Mouse (Mus musculus): ENCODE results near the gene Fhad1. TPM values are rescaled to one million over a fixed set of nuclear protein-coding genes. Genes with fewer than 3 reads are reported as not detected.
A peak's percentile ranks its signal among the peaks of the same experiment; 100 is the strongest.
"Not testable (repeated sequence)": the region's sequence is repeated elsewhere in the genome, so short reads cannot be mapped to it uniquely, and the experiment has no call there.

Gene Fhad1
- total RNA-seq (2021), result 1 to 10 TPM; 2.7 to 2.9 TPM
- long read RNA-seq, experiment 1, partial matches to known transcripts, result 3 of 4 reads
- long read RNA-seq, experiment 1, other reads (novel, unspliced or antisense), result 0 of 4 reads
- long read RNA-seq, experiment 2, partial matches to known transcripts, result 2 of 2 reads
- long read RNA-seq, experiment 2, other reads (novel, unspliced or antisense), result 0 of 2 reads

DNA sequence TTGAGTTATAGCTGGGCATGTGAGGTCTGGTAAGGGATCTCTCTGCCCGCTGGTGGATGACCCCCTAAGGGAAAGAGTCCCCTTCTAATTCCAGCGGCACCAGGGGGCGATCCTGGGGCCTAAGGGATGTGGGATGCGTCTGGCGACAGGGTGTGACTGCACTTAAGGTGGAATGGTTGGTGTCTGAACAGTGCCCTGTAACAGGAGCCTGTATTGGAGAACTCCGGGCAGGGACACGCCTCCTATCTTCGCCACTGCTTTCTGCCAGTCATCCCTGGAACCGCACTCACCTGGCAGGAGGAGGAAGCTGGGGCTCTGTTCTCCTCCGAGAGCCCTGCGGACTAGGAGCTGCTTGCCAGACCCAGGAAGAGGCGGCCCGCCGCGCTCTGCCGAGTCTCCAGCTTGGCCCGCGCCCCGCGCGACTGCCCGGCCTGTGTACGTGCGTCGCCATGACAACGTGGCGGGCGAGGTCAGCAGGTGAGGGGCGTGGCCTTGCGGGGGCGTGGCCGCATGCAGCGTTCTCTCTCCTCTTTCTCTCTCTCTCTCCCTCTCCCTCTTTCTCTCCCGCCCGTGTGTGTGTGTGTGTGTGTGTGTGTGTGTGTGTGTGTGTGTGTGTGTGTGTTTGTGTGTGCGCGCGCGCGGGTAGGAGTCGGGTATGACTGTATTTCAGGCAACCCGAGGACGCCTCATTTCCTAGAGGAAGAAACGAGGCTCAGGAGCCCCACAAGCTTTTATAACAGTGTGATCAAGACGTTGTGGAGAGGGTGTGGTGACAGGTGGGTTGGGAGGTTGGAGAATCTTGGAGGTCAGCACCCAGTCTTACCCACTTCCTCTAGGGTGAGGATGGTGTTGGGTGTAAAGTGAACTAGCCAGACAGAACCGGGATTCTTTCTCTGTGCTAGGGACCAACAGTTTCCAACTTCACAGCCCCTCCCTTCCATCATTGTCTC lies at the start of gene Fhad1:
Fhad1 (minus strand) TSS at position 424 of the 950 bp plus-strand sequence.
- intact Hi-C loops (cut with DNase I), result loop anchor here (5.0 kb wide), 1 partner anchor 67 kb away; the partner anchor contains the start of gene Tmem51
- peak; percentile 53 to 57 for DNase-seq (ENCODE audit: low spot score in 2 of 2)

DNA sequence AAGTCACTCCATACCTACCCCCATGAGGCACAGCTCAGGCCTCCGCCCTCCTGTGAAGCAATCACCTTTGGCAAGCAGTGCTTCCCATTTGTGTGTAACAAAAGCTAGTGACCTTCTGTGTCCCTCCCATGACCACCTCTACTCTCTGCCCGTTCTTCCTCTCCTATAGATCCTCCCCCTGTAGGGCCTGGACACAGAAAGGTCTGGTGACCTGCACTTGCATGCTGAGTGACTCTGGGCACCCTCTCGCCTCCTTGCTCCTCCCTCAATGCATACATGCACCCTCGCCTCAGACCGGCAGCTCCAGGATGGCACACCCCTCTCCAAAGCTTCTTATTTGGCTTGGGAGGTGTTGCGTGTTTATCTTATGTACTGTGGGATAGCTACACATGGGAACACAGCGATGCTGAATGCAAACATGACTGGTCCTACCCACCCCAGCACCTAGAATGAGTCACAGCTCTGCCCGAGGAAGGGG lies 48.2 kb upstream of the Fhad1 start:
- intact Hi-C loops (cut with DNase I), result no loop called here
- no peak for DNase-seq (ENCODE audit: low spot score in 2 of 2)

DNA sequence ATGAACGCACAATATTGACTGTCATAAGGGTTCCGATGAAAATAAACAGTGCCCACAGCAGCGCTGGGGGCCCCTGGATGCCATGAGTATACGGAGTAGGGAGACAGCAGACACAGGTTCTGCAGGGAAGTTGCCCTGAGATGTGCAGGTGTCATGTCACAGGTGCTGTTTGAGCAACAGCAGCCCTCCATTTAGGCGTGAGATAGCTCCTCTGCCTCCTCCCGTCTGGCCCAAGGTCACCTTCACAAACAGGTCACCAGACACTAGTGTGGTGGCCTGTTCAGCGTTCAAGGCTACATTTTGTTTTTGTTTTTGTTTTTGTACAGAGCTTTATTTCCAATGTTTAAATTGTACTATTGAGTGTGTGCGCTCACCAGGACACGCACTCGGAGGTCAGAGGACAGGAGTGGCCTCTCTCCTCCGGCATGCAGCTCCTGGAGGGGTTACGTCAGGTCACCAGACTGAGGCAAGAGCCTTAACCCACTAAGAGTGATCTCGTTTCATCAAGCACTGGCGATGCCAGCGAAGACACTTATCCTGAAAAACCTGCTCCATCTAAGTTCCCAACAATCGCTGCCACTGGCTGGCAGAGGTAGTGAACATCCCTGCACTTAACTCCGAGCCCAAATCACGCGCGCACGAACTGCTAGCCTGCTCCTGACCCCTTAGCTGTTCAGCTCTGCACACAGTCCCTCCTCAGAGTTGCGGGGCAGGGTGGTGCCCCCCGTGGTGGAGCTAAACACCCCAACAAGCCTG lies 46.8 kb upstream of the Fhad1 start:
- intact Hi-C loops (cut with DNase I), result no loop called here
- DNase-seq (ENCODE audit: low spot score in 2 of 2), result no peak

DNA sequence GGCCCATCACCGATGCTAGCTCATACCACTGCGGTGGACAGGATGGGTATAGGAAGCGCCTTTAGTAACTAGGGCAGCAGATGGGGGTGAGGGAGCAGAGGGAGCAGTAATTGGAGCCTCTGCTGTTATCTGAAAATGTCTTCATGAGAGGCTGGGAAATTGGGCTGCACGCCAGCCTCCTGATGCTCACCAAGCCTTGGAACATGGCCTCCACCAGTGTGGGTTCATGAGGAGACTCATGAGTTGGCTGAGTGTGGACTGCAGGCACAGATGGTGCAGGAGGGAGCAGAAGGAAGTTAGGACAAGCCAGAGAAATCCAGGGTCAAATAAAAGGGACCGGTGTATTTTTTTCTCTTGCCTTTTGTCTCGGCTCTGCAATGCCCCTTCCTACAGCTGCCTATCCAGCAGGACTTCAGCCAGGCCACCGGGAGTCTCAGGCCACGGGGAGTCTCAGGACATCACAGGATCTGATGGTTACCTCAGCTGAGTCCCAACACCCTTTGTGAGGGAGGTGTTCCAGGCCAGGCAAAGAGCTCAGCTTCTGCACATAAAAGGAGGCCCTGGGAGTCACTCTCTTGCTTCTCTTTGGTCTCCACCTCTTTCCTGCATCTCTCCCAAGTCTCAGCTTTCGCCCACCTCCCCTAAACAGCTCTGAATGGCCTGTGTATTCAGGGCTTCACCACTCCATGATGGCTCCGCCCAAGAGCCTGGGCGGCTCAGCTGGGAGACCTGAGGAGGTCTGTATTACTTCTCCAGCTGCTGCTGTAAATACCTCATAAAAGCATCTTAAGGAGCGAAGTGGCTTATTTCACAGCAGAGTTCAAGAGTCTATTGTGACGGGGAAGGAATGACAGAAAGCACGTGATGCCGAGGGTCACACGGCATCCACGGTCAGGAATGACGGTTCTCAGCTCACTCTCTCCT lies 45.8 kb upstream of the Fhad1 start:
- intact Hi-C loops (cut with DNase I), result no loop called here
- no peak for DNase-seq (ENCODE audit: low spot score in 2 of 2)

DNA sequence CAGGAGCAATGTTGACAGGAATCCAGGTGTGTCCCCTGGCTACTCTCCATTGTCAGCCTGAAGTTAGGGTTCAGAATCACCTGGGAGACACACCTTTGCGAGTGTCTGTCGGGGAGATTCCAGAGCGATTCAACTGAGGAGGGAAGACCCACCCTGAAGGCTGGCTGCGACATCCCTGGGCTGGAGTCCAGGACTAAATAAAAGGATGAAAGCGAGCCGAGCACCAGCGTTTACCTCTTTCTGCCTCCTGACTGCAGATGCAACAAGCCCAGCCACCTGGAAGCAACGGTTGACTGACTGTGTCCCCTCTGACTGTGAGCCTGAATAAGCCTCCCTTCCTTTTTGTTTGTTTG lies 44.9 kb upstream of the Fhad1 start:
- intact Hi-C loops (cut with DNase I), result no loop called here
- DNase-seq (ENCODE audit: low spot score in 2 of 2), result no peak

DNA sequence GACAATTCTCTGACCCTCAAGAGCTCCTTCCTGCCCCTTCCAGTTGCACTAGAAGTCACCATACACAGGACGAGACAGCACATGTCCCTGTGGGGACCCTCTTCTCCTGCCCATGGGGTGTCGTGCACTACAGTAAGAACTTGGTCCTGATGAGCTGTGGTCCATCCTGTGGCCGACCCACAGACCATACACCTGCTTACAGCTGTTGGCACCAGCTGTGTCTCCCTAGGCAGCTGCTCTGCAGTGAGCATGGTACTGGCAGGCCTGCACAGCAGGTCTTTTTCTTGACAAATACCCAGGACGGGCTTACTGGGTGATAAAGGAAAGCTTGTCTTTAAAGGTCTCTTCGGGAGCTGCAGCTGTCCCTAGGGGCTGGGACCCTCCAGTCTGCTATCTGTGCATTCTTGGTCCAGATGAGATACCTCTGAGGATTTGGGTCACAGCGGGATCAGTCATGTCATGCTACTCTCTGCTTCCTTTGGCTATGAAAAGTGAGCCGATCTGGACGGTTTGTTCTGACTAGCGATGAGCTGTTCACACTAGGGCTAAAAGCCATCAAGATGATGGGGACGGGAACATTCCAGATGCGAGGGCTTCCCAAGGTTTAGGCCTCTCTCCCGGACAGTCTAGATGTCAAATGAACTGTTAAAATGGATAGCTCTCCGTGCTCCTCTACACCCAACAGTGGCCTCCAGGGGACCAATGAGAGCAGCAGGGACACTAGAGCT lies 44.4 kb upstream of the Fhad1 start:
- intact Hi-C loops (cut with DNase I), result no loop called here
- DNase-seq (ENCODE audit: low spot score in 2 of 2), result no peak

DNA sequence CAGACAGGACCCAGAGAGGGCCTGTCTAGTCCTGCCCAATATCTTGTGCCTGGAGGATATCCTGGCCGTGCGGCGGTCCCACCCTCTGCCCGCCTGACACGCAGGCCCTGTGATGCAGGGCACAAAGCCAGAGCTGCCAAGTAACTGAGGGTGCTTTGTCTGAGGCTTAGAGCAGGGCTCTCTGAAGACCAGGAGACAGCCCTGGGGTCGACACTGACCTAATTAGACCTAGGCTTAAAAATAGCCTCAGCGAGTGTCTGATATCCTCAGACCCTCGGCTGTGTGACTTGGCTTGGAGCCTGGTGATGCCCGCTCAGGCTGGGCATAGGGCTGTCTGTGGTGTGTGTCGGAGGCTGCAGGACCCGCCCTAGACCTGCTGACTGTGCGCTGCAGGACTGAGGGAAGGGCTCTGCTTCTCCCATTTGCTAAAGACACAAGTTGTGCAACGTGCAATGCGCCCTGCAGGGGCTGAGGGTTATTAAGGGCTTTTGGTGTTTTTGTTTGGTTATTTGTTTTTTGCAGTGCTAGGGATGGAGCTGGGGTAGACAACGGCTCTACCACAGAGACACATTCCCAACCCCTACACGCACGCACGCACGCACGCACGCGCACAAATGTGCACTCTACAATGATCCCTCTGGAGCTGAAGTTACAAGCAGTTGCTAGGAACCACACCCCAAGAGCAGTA lies 42.8 kb upstream of the Fhad1 start:
- intact Hi-C loops (cut with DNase I), result no loop called here

DNA sequence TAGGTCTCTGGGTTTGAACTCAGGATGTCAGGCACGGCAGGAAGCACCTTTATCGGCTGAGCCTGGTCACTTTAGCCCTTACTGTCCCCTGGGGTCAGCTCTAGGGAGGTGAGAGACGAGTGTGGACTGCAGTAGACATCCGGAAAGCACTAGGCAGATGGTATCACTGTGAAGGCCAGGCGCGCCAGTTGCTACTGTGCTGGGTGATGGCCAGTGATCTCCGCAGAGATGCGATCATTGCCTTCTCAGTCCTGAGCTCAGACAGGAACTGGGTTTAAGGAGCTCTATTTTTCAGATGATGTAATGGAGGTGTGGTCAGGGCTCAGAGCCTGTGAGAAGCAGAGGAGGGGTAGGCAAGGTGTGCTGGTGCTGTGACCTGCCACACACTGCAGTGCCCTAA lies 40.7 kb upstream of the Fhad1 start:
- intact Hi-C loops (cut with DNase I), result no loop called here
- no peak for DNase-seq (ENCODE audit: low spot score in 2 of 2)

More for the DNA sequence above, 42.8 kb upstream of the Fhad1 start:
- peak; percentile 26 to 30 for DNase-seq (ENCODE audit: low spot score in 2 of 2)

DNA sequence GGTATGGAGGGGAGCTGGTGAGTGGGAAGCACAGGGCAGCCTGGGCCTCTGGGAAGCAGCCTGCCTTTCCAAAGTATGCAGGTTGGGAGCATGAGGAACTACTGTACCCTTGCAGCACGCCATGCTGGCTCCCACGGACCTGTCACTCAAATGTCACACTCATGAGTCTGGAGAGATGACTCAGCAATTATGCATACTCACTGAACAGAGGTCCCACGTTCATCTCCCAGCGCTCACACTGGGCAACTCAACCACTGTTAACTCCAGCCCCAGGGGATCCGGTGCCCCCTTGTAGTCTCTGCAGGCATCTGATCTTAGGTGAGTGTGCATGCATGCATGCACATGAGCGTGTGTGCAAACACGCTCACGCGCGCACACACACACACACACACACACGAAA lies 39.7 kb upstream of the Fhad1 start:
- DNase-seq (ENCODE audit: low spot score in 2 of 2), result no peak
- intact Hi-C loops (cut with DNase I), result no loop called here

DNA sequence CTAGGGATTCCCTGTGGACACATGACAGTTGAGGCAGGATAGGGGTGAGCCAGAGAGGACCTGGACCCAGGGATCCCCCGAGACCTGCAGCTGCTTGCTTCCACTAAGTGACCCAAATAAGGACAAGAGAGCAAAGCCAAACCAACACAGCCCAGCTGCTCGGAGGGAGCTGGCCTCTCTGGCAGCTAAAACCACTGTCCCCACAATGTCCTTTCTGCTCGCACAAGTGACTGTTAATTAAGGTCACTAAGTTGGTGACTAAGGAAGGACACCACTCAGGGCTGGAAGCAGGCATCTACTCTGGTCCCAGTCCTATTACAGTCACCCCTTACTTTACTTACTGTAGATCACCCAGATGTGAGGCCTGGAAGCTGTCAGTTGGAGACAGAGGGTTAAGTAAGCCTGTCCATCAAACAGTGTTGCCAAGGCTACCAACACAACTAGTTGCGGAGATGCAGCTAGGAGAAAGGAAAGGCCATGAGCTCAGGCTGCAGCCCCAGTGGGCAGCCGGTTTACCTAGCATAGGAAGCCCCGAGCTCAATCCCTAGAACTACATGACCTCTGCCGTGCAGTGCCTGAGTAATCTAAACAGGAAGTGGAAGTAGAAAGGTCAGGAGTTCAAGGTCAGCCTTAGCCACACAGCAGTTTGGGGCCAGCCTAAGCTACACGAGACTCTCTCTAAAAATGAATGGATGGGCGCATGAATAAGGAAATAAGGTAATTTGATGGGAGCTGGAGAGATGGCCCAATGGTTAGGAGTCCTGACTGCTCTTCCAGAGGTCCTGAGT lies 39.0 kb upstream of the Fhad1 start:
- intact Hi-C loops (cut with DNase I), result no loop called here
- DNase-seq (ENCODE audit: low spot score in 2 of 2), result no peak

DNA sequence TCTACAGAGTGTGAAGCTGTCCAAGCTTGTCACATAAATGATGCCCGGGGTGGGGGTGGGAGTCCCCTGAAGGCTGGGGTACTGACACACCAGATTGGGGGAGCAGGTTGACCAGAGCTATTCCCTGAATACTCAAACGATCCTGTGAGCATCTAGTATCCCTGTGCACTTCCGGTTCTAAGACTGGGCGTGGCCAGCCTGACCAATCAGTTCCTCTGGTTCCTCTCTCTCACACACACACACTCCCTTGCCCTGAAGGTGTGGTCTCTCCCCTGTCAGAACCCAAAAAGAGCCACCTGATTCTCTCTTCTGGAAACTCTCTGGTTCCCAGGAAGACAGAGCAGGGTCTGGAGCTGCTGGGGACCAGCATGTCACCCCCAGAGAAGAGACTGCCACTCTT lies 38.4 kb upstream of the Fhad1 start:
- DNase-seq (ENCODE audit: low spot score in 2 of 2), result no peak
- intact Hi-C loops (cut with DNase I), result no loop called here

DNA sequence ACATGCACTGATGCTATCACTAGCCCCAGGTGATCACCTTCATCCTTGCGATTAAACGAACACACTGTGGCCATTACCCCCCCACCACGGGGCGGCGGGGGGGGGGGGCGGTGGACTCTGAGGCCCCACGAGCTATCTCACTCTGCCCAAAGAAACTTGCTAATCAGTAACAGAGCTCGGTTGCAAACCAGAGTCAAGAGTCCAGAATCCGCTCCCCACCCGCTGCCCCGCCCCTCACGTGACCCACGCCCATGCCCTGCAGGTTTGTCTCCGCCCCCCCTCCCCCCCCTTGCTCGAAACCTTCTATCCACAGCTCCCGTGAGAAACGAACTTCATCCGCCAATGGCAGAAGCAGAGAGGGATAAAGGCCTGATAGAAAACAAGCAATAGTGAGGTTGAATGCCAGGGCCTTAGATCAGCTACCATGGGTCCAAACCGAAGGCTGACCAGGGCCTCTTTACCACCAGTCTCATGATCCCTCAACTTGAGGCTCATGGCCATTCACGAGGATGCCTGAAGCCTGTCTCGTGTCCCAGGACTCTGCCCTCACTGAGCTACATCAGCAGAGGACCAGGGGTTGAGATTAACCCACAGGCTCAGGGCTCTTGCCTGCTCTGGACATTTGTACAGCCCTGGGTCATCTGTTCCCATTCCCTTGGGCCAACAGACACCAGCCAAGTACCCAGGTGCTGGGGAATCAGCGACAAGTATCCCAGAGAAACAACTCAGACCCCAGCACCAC lies 37.7 kb upstream of the Fhad1 start:
- intact Hi-C loops (cut with DNase I), result no loop called here
- no peak for DNase-seq (ENCODE audit: low spot score in 2 of 2)

DNA sequence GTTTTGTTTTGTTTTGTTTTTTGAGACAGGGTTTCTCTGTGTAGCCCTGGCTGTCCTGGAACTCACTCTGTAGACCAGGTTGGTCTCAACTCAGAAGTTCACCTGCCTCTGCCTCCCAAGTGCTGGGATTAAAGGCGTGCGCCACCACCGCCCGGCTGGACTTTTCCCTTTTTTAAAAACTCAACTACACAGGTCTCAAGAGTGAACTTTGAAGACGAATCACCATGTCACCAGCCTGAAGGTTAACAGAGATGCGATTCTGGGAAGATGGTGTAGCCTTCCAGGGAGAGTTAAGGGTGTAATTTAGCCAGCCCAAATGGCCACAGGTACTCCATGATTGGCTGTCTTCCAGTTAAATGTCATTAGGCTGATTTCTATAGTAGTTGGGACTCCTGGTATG lies 37.0 kb upstream of the Fhad1 start:
- DNase-seq (ENCODE audit: low spot score in 2 of 2); intact Hi-C loops (cut with DNase I): not testable (repeated sequence)

DNA sequence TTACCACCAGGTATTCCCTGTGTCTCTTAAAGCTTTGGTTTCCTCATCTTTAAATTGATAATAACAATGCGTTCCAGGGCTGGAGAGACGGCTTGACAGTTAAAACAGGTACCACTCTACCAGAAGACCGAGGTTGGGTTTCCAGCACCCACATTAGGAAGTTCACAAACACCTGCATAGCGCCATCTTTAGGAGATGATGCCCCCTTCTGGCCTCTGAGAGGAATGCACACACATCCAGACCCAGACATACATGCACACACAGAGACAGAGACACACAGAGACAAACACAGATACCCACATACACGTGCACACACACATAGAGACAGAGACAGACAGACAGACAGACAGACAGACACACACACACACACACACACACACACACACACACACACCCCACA lies 35.1 kb upstream of the Fhad1 start:
- no peak for DNase-seq (ENCODE audit: low spot score in 2 of 2)
- intact Hi-C loops (cut with DNase I), result no loop called here

DNA sequence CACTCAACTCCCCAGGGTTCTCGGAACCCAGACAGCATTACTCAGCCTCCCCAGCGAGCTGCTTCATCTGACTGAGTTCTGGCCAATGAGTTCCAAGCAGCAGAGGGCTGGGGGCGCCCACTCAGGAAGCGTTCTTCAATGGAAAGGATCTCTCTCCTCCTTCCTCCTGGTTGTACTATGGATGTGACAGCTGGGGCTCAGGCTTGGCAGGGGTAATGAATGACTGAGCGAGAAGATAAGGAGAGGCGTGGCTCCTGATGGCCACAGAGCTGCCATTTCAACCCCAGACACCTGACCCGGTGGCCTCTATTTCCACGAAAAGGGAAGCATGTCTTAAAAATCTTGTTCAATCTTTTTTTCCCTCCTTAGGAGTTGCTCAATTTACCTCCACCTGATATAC lies 33.5 kb upstream of the Fhad1 start:
- intact Hi-C loops (cut with DNase I), result no loop called here
- no peak for DNase-seq (ENCODE audit: low spot score in 2 of 2)

DNA sequence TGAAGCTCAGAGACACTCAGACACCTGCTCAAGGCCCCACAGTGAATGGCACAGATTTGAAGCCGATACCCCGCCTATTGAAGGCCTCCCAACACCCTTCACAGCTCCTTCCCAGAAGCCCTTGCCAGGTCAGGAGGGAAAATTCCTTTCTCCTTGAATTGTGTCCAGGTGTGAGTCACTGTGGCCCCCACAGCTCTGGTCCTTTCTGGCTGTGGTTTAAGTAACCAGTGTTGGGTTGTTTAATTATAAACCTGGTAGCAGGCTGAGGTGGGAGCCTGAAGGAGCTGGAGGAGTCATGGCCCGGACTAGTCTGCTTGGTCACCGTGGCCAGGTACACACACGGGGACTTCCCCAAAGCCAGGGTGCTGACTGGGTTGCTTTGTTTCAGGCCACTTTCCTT lies 32.1 kb upstream of the Fhad1 start:
- no peak for DNase-seq (ENCODE audit: low spot score in 2 of 2)

DNA sequence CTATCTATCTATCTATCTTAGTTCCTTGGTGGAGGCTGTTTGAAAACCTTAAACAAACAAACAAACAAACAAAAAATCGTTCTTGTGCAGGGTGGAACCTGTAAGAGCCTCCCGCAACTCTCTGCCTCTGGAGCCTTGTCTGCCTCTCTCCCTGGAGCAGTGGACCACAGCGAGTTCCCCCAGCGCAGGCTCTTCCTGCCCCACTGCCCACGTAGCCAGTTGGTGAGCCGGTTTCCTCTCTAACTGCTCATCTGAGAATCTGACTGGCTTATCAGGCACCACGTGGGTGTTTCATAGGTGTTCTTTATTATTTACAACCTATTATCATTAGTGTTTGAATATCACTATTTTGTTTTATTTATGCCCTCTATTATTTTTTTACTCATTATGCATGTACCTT lies 31.6 kb upstream of the Fhad1 start:
- no peak for DNase-seq (ENCODE audit: low spot score in 2 of 2)
- intact Hi-C loops (cut with DNase I), result no loop called here

More for the DNA sequence above, 32.1 kb upstream of the Fhad1 start:
- intact Hi-C loops (cut with DNase I), result no loop called here
